Mouse (Mus musculus) large intestine, adult 2 months (tissue): ENCODE measurements around the gene Acvr1c. TPM values are rescaled to one million over a fixed set of nuclear protein-coding genes. Genes with fewer than 3 reads are reported as not detected.

ENCODE experiments used
- DNase-seq: peaks from one replicate; pipeline ENCODE4 v3.0.0-alpha.2; 2012; ENCODE audit warnings: low read depth, low spot score
- WGBS: fragments of 180-500 bp; shearing (Covaris S2); methylation state at CpG from one replicate; pipeline ENCODE4 v1.1.7; 2018; 5-methylcytosine and 5-hydroxymethylcytosine counted together
- polyA plus RNA-seq: library from polyadenylated mRNA; depleted of rRNA; stranded (reverse); fragments of >200 nt; gene quantifications from 2 replicates; pipeline ENCODE4 v1.2.3, GENCODE M21; 2012; rRNA removed

Acvr1c gene
- polyA plus RNA-seq, 1 experiment: 0.64 TPM

DNA sequence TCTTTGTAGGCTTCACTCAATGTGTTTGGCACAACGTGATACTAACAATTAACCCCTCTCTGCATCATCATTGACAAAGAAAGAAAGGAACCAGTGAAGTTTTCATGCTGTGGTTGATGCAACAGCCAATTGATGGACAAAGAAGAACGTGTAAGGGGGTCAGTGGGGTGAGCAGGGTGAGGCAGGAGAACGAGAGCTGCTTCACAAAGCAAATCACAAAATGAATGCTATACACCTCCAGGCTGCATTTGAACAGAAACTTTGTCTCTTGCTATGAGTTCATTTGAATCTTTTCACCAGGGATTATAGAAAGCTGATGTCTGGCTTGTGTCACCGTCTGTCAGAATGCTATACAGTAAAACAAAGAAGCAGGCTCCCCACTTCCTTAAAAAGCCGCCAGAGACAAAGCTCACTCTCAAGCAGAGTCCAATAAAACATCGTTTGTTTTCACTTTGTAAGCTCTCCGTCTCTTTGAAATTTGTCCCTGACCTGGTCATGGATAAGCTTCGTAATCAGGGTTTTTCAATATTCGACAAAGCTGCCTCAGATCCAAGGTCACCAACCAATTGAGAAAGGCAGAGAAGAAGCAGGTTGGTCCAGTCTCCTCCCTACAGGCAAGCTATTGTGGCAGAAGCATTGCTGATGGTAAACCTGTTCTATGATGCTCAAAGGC, 67.8 kb downstream of the Acvr1c start:
- WGBS: 11% methylated on average over 9 of the region's 9 CpGs
- DNase-seq: no peak

DNA sequence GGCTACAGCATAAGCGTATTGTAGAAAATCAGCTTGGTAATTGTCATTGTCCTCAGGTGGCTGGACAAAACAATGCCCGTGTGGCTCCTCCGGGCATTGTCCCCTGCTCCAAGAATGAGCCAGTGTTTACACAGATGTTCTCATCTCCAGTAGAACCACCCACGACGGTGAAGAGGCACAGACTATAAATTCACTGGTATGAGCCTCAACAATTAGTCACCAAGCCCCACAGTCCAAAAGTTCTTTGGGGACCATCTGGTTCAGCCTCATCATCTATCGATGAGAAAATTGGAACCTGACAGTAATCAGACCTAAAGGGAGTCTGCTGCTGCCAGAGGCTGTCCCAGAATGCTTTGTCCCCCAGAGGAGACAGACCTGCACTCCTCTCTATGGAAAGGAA, 68.4 kb downstream of the Acvr1c start:
- 42% methylated on average over 6 of the region's 6 CpGs for WGBS
- no peak for DNase-seq

DNA sequence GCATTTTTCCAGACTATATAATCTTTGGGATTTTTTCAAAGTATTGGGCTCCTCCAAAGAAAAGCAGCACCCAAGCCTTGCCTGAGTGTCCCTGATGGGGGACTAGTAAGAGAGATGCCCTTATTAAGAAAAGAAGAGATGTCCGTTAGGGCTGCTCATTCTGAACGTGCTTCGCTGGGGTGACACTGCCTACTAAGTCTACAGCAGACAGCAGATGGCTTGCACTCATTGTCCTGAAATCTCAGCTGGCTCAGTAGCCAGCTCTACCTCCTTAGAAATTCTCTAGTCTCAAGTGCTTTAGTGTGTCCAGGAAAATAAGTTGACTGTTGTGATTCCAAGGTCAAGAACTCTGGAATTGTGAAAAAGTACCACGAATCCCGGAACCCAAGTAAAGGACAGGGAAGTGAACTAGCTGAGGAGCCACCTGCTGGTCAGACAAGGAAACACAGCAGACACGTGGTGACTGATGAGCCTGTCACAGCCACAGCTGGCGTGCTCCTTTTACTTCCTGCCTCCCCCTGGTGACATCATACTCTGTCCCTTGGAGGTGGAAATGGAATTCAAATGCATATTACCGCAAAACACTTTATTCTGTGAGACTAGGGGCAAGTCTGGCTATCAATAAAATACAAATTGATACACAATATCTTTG, 75.3 kb downstream of the Acvr1c start:
- peak; percentile 35 for DNase-seq
- WGBS: 45% methylated on average over 8 of the region's 8 CpGs

GRCm38 (mm10) chr2:58281046-58281445, 76.6 kb downstream of the Acvr1c start:
- 71% methylated on average over 3 of the region's 3 CpGs for WGBS
- DNase-seq: no peak

DNA sequence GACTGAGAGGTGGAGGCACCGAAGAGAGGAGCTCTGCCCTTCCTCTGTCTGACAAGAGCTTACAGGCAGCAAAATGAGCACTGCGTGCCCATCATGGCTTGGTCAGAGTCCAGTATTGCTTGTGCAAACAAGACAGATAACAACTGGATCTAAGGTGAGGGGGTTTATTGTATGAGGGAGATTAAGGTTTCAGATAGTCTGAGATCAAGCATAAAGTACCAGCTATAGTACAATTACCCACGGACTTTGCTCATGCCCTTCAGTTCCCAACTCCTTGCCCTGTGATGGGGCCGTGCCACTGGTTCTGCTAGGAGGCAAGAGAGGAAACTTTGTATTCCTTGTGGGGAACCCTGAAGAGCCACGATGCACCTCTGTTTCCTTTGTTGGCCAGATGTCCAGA, 78.5 kb downstream of the Acvr1c start:
- 31% methylated on average over 5 of the region's 5 CpGs for WGBS
- DNase-seq: peak; percentile 42

DNA sequence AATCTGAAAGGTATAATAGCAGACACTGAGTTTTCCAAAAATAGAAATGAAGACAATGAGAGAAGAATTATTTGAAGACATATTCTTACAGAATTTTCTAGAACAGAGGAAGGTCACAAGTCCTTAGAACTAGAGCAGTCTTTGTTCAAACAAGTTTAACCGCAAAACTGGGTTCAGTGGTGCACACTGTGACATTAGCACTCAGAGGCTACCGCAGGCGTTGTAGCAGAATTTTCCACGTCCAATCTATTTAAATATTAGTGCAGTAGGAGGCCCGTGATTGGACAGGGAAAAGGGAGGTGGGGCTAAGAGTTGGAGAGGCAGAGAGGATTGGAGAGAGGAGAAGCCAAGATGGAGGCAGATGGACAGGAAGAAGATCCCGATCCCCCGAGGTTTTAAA, 81.2 kb downstream of the Acvr1c start:
- no peak for DNase-seq
- 88% methylated on average over 7 of the region's 7 CpGs for WGBS

- 83% methylated on average over 4 of the region's 4 CpGs for WGBS
- DNase-seq: no peak
These were observed 117.1 kb downstream of the Acvr1c start for GRCm38 (mm10) chr2:58240639-58241038.

DNA sequence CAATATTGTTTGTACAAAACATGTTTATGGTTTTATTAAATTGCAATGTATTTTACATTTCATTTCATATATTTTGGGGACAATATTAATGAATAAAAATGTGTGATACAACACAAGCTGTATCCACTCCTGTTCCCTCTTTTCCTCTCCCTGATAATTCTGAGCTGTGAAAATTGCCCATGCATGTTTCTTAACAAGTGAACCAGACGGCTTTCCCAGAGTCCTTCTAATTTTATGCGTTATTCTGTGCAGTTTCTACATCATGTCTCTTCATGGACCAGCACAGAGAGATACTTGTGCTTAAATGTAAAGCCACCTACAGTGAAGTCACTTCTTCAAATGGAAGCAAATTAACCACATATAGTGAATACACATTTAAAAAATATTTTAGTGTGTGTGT, 120.2 kb downstream of the Acvr1c start:
- no peak for DNase-seq
- 69% methylated on average over 2 of the region's 2 CpGs for WGBS

Other genes with a start within 250 kb of the Acvr1c start
- gene Cytip, start 162.4 kb downstream of the Acvr1c start, polyA plus RNA-seq: 16.5 and 31.0 TPM in 2 replicates
- not detected in 2 replicates for gene Gm17409, start 112.2 kb upstream of the Acvr1c start, polyA plus RNA-seq
- gene Acvr1, start 209.3 kb upstream of the Acvr1c start, polyA plus RNA-seq: 5.6 and 6.3 TPM in 2 replicates
- gene Upp2, start 209.4 kb upstream of the Acvr1c start, polyA plus RNA-seq: 4.2 TPM in 2 replicates